Mouse (Mus musculus): ENCODE measurements around the gene Sema3b.
"Not testable (repeated sequence)": the region's sequence is repeated elsewhere in the genome, so short reads cannot be mapped to it uniquely, and the experiment has no call there.

The Sema3b gene

DNA sequence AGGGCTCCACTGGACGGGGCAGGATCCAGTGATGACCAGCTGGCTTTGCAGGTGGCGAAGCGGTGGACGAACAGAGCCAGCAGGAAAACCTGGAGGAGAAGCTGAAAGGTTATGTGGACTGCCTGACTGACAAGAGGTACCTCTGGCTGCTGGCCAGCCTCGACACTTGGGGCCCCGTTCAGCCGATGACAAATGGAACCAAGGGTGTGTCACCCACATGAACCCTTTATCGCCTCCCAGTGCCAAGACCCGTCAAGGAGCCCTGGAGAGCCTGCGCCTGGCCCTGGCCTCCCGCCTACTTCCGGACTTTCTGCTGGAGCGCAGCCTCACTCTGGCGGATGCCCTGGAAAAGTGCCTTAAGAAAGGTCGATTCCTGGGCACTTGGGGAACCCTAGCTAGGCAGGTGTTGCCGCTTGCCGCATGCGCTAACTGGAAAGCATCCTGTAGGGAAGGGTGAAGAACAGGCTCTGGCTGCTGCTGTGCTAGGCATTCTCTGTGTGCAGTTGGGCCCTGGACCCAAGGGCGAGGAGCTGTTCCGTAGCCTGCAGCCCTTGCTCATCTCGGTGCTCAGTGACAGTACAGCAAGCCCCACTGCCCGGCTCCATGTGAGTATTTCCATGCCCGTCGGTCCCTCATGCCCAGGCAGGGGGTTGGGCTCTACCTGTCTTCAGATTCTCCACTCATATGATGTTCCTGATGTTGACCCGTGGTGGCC, 18.8 kb downstream of the Sema3b start:
- no peak for DNase-seq (ENCODE audit: low read depth, low spot score)

DNA sequence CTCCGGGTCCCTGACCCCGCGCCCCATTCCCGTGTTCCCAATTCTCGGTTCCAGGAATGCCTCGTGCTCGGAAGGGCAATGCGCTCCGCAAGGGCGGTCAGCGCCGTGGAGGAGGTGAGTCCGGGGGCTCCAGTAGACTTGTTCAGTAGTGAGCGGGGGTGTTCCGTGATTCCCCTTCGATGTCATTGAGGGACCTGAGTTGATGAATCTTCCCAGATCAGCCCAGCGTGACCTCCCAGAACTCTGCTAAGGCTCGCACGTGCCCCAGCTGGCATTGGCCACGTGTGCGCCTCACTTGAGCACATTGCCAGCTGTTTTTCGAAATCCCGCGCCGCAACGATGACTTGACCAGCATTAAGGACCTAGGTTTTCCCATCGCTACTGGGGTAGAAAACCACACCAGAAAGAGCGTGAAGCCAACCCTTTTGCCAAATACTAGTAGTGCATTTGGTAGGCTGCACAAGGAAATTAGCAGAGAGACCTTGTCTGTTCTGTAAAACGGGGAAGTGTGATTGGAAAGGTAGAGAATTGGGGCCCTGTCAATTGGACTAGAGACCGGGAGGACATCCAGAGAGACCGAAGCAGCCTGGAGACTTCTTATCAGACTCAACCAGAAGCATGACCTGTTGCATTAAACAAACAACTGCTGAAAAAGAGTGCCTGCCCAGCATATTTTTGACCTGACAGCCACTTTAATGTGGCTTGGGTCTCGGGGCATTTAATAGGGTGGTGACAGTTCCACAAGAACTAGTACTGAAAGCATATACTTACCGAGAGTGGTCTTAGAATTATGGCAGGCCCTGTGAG, 21.0 kb downstream of the Sema3b start:
- no peak for DNase-seq (ENCODE audit: low read depth, low spot score)

DNA sequence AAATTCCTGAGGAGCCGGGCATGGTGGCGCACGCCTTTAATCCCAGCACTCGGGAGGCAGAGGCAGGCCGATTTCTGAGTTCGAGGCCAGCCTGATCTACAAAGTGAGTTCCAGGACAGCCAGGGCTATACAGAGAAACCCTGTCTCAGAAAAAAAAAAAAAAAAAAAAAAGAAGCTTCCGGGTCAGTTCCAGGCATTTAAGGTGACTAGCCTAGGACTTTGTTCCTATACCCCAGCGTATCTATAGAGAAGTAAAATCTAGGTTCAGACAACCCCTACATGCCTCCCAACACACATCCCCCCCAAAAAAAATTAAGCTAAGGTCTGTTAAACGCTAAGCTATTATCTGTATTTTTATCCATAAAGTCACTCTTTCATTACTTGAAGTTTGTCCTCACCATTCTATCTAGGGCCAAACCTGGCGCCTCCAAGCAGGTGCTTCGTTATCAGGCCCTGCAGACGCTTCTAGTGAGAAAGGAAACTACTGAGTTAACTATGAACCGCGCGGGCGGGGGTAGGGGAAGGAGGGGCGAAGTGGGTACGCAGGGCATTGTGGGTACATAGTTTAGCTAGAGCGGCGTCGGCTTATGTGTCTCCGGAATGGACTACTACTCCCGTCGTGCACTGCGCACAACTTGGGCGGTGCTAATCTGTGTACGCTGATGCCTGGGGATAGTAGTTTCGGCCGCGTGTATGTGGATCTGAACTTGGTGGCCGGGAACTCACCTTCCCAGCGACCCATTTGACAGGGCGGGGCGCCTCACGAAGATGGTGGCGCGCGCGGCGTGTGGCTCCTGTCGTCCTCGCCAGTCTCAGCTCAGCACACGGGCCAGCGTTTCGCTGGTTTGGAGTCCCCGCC, 21.8 kb downstream of the Sema3b start, which contains the start of gene Ifrd2:
TSS of gene Ifrd2 (plus strand) at position 669 of the 859 bp plus-strand sequence.
- DNase-seq (ENCODE audit: low read depth, low spot score), result peak; percentile 99

DNA sequence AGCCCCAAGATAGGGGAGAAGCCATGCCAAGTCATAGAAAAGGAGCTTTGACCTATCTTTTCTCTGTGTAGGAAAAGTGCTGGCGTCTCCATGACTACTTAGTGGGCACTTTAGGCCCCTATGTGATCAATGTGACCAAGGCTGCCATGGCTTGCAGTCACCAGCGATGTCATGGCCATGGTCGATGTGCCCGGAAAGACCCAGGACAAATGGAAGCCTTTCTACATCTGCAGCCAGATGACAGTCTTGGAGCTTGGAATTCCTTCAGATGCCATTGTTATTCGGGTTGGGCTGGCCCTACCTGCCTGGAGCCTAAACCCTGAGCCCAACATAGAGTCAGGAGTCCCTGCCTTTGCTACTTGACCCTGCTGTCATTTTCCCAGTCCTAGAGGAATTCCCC, 22.5 kb downstream of the Sema3b start:
- no peak for DNase-seq (ENCODE audit: low read depth, low spot score)

DNA sequence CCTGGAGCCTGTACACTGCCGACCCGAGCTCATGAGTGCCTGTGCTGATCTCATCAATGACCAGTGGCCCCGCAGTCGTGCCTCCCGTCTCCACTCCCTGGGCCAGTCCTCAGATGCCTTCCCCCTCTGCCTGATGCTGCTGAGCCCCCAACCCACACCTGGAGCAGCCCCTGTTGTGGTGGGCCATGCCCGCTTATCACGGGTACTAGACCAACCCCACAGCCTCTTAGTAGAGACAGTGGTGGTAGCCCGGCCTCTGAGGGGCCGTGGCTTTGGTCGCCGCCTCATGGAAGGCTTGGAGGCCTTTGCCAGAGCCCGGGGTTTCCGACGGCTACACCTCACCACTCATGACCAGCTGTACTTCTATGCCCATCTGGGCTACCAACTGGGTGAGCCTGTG, 25.9 kb downstream of the Sema3b start:
- no peak for DNase-seq (ENCODE audit: low read depth, low spot score)

DNA sequence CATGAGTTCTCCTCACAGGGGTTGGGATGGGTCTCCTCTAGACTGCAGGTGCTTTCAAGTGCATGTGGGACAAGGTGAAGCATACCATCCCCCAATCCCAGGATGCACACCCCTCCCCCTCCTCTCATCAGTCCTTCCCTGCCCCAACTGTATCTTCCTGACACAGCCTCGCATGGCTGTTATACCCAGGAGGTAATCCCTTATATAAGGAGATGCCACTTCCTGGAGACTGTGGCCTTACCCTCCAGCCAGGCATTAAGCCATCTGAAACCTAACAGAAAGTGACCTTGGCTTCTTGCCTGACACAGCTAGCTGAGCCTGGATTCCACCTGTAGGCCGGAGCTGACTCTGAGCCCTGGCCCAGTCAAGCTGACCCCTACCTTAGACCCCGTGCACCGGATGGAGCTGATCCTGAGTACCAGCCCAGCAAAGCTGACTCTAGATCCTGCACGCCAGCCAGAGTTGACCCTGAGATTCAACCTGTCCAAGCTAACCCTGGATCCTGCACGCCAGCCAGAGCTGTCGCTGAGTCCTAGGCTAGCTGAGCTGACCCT, 26.4 kb downstream of the Sema3b start:
- no peak for DNase-seq (ENCODE audit: low read depth, low spot score)

DNA sequence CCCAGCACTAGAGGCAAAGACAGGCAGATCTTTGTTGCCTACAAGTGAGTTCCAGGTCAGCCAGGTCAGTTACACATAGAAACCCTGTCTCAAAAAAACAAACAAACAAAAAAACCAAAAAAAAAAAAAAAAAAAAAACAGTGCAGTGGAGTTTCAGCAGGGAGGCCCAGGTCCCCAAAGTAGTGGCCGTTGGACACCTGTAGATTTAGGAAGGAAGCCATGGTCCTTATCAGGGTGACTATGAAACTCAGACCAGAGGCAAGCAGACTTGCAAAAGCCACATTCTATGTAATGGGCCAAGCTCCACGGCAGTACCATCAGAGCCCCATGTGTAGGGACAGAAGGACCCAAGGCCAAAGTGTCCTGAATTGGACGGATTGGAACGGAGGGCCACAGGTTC, 27.4 kb downstream of the Sema3b start:
- DNase-seq (ENCODE audit: low read depth, low spot score), result no peak

DNA sequence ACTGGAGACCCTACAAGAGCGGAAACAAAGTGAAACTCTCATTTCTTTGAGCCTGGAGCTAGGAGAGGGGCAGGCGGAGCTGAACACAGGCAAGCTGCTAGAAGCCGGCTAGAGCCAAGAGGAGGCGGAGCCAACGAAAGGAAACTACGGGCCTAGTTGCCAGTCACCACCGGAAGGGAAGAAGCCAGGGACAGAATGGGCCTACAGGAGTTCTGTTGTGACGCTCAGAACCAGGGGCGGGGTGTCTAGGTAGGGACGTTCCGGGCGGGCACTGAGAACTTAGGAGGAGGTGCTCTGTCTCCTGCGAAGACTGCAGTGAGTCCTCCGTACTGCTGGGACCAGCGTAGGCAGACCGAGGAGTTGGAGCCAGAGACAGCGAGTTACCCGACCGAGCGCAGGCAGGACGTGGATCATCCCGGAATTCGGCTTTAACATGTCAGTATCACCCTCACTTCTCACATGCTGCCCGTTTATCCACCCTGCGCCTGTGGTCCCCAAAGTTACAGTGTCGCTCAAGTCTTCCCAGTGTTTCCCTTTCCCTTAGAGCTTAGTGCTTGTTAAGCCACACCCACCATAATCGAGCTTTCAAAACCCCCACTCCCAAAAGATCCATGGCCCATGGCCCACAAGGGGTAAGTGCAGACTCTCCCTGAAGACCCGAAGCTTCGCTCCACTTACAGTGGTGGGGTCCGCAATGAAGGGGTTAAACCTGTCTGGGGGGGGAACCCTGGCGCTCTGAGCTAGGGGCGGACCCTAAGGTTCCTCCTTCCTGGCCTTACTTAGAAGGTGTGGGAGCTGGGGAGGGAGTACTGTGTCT, 28.3 kb downstream of the Sema3b start, which contains the start of gene Hyal3:
TSS of gene Hyal3 (plus strand) at position 318 of the 817 bp plus-strand sequence.
- peak; percentile 91 for DNase-seq (ENCODE audit: low read depth, low spot score)

DNA sequence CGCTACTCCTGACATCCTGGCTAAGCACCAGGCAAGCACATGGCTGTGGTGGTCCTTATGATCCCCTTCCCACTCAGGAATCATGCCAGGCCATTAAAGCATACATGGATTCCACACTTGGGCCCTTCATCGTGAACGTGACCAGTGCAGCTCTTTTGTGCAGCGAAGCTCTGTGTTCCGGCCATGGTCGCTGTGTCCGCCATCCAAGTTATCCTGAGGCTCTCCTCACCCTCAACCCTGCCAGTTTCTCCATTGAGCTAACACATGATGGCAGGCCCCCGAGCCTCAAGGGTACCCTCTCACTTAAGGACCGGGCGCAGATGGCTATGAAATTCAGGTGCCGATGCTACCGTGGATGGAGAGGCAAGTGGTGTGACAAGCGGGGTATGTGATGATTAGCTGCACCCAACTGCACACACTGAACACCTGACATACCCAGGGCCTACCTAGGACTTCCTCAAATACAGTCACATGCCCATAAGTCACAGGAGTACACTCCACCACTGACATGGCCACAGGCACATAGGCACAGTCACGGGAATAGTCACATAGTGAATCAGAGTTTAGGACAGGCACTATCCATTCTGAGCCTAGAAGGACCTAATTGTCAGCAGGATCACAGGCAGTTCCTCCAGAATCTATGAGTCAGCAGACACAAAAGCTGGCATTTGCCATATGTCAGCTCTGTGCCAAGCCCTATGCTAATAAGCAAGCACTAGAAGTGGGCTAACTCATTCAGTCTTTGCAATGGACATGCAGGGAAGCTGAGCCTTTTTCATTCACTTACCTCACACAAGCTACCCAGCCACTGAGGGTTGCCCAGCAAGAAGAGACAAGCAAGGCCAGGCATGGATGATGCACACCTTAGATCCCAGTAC, 29.8 kb downstream of the Sema3b start:
- DNase-seq (ENCODE audit: low read depth, low spot score), result no peak

DNA sequence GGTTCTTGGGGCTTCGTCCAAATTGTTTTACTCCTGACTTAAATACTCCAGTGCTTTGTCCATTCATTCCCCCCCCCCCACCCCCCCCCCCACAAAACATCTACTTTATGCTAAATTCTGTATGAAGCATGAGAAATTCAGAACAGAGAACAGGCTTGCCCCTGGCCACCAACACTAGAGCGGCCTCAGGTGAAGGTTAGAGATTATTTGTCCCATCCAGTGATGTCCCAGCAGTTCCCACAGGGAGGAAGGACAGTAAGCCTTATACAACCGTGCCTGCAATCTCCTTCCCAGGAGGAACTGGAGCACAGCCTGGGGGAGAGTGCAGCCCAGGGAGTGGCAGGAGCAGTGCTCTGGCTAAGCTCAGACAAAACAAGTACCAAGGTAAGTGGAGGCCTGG, 30.4 kb downstream of the Sema3b start, which contains the start of gene Naa80:
TSS of gene Naa80 (plus strand) at position 301 of the 400 bp plus-strand sequence.
- no peak for DNase-seq (ENCODE audit: low read depth, low spot score)

DNA sequence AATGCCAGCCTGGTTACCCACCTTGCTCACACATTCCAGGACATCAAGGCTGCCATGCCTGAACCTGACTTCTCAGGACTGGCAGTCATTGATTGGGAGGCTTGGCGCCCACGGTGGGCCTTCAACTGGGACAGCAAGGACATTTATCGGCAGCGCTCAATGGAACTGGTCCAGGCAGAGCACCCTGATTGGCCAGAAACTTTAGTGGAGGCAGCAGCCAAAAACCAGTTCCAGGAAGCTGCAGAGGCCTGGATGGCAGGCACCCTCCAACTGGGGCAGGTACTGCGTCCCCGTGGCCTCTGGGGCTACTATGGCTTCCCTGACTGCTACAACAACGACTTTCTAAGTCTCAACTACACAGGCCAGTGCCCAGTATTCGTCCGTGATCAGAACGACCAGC, 31.2 kb downstream of the Sema3b start:
- no peak for DNase-seq (ENCODE audit: low read depth, low spot score)

DNA sequence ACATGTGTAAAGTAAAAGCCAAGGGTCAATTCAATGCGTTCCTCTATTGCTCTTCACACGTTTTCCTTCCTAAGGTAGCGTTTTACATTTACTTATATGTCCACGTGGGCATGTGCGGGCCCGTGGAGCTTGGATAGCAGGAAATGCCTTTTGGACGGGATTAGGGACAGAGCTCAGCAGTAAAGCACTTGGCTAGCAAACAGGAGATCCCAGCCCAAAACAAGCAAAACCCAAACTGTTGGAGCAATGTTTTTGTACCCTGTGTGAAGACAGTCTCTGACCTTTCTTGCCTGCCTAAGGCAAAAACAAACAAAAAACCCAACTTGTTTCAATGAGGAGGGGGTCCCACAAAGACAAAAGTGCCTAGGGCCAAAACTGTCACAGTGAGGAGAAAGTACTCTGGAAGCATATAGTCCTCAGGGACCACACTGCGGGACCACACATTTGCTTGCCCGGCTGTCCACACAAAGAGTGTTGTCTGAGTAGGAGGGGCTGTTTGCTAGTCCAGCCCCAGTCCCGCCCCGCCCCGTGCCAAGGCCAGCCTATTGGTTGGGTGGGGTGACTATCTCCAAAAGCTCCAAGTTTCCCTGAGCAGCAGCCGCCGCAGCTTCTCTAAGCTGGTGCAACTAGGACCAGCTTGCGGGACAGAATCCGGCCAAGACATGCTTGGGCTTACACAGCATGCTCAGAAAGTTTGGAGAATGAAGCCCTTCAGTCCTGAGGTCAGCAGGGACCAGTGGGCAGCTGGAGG, 32.5 kb downstream of the Sema3b start, which contains the start of gene Hyal1:
TSS of gene Hyal1 (plus strand) at position 571 of the 751 bp plus-strand sequence.
- DNase-seq (ENCODE audit: low read depth, low spot score), result no peak

DNA sequence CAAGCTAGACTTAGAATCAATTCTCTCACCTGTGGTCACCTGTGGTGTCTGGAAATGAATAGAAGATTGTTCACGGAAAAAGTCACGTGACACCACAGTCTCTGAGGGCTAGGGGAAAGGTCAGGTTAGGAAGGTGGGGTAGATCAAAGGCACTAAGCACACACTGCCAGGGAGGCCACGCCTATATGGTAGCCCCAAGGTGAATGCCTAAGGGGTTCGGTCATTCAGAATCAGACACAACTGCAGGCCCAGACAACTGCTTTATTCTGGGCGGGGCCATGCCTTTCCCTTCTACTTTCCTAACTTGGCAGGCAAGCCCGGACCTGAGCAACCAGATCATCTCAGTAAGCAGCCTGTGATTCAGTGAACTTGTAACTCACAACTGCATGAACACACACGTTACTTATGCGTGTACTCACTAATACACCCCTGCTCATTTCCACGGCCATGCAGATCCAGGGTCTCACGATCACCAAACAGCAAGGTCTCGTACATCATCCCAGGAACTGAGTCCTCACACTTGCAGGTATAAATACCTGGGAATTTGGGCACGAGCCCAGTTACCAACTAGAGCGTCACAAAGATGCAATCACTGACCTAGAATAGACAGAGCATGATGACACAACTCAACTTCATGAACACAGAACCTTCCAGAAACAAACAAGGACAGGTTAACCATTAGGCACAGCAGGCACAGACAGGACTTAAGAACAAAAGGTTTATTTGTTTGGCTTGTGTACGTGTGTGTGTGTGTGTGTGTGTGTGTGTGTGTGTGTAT, 33.3 kb downstream of the Sema3b start:
- DNase-seq (ENCODE audit: low read depth, low spot score), result no peak

DNA sequence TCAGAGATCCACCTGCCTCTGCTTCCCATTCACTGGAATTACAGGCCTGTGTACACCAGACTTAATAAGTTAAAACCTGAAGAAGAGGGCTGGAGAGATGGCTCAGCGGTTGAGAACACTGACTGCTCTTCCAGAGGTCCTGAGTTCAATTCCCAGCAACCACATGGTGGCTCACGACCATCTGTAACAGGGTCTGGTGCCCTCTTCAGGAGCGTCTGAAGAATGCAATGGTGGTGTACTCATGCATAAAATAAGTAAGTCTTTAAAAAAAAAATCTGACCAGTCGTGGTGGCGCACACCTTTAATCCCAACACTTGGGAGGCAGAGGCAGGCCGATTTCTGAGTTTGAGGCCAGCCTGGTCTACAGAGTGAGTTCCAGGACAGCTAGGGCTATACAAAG, 35.3 kb downstream of the Sema3b start:
- DNase-seq (ENCODE audit: low read depth, low spot score), result not testable (repeated sequence)

DNA sequence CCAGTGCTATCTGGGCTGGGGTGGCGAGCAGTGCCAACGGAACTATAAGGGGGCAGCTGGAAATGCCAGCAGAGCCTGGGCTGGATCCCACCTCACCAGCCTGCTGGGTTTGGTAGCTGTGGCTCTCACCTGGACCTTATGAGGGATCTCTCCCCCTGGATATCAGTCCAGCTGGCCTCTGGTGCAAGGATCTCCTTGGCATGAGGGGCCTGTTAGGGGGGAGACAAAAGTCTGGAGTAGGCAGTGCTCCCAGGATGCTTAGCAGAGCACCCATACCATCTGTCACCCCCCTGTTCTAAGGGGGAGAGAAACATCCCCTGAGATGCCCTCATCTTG, 36.7 kb downstream of the Sema3b start:
- DNase-seq (ENCODE audit: low read depth, low spot score), result no peak

DNA sequence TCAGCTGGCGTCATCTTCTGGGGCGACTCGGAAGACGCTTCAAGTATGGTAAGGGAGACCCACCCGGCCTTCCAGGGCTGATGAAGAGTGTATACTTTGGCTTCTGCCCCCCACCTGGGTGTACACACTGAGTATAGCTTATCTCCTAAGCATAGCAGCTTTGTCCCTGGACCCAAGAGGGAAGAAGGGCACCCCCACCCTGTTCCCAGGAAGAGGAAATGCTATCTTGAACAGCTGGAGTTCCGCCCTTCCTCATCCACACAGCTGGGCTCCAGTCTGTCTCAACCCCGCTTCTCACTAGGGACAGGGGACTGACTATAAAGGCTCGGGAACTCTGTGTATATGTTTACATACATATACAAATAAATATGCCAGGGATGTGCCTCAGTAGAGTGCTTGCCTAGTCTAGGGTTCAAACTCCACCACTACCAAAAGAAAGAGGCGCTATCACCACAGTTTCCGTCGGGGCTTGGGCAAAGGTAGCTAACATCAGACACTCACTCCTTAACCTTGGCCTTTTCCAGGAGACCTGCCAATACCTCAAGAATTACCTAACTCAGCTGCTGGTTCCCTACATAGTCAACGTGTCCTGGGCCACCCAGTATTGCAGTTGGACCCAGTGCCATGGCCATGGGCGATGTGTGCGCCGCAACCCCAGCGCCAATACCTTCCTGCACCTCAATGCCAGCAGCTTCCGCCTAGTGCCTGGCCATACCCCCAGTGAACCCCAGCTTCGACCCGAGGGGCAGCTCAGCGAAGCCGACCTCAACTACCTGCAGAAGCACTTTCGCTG, 37.3 kb downstream of the Sema3b start:
- no peak for DNase-seq (ENCODE audit: low read depth, low spot score)

DNA sequence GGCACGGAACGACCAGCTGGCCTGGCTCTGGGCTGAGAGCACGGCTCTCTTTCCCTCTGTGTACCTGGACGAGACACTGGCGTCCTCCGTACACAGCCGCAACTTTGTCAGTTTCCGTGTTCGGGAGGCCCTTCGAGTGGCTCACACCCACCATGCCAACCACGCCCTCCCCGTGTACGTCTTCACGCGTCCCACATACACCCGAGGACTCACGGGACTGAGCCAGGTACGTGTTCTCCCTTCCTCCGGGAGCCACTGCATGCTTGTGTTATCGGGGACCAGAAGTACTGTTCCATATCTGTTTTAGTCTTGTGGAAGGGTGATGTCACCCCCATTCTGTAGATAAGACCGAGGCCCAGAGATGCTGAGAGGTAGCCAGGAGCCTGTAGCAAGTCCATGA, 38.2 kb downstream of the Sema3b start:
- DNase-seq (ENCODE audit: low read depth, low spot score), result no peak

All from CD4-positive helper T cell, adult 2 months (primary cell).